Mouse (Mus musculus) heart, postnatal 0 days (tissue): ENCODE measurements around the gene Mroh2a. TPM values are rescaled to one million over a fixed set of nuclear protein-coding genes. Genes with fewer than 3 reads are reported as not detected.

Experiments
- ATAC-seq: fragments of 200-750 bp; cut with Nextera tagmentation; 2 replicates; pipeline ENCODE4 v1.8.0; 2017; ENCODE audit warnings: low read depth, moderate number of reproducible peaks, moderate library complexity; ENCODE audit not compliant: insufficient read depth
- DNase-seq: peaks from one replicate; pipeline ENCODE4 v3.0.0-alpha.2; 2016; ENCODE audit warnings: low spot score
- H3K27ac ChIP-seq: fragments of 300-500 bp; sonication (generic); 2 replicates; pipeline ENCODE4 v1.5.1; 2014; ENCODE audit warnings: low read depth, mild to moderate bottlenecking
- H3K27me3 ChIP-seq: fragments of 300-500 bp; sonication (generic); 2 replicates; pipeline ENCODE4 v1.6.1; 2014; ENCODE audit warnings: low read length, mixed read lengths; ENCODE audit not compliant: control insufficient read depth, insufficient read depth
- H3K36me3 ChIP-seq: fragments of 300-500 bp; sonication (generic); replicated peaks from 2 replicates; pipeline ENCODE4 v1.6.1; 2014; ENCODE audit warnings: low read length, mixed read lengths; ENCODE audit not compliant: control insufficient read depth, insufficient read depth
- H3K4me1 ChIP-seq: fragments of 300-500 bp; sonication (generic); 2 replicates; pipeline ENCODE4 v1.6.1; 2014; ENCODE audit warnings: antibody characterized with exemption; ENCODE audit not compliant: control insufficient read depth, insufficient read depth
- H3K4me2 ChIP-seq: fragments of 300-500 bp; sonication (generic); 2 replicates; pipeline ENCODE4 v1.6.1; 2014; ENCODE audit warnings: low read depth, mild to moderate bottlenecking, low read length, moderate library complexity
- H3K4me3 ChIP-seq: fragments of 300-500 bp; sonication (generic); 2 replicates; pipeline ENCODE4 v1.5.1; 2014; ENCODE audit warnings: low read depth, low read length
- H3K9ac ChIP-seq: fragments of 300-500 bp; sonication (generic); replicated peaks from 2 replicates; pipeline ENCODE4 v1.6.1; 2014; ENCODE audit warnings: low read depth, low read length, mixed read lengths
- H3K9me3 ChIP-seq: fragments of 300-500 bp; sonication (generic); replicated peaks from 2 replicates; pipeline ENCODE4 v1.6.1; 2016; ENCODE audit warnings: low read length; ENCODE audit not compliant: control insufficient read depth
- CTCF ChIP-seq: IDR thresholded peaks from 2 replicates; pipeline ENCODE4 v1.5.1; 2016; ENCODE audit warnings: antibody characterized with exemption, control low read depth, low read depth
- EP300 ChIP-seq: IDR thresholded peaks from 2 replicates; pipeline ENCODE4 v1.6.1; 2016; ENCODE audit warnings: antibody characterized with exemption, low read depth
- WGBS: fragments of 180-500 bp; shearing (Covaris S2); extraction: QIAGEN DNeasy Blood & Tissue Kit; methylation state at CpG from one replicate; pipeline ENCODE4 v1.1.7; 2014; 5-methylcytosine and 5-hydroxymethylcytosine counted together
- polyA plus RNA-seq: library from polyadenylated mRNA; unstranded; fragments of >200 nt; fragmentation: Nextera tagmentation; extraction: Ambion mirVana; gene quantifications from 2 replicates; pipeline ENCODE4 v1.2.1, GENCODE M21; 2015
- total RNA-seq: library from RNA; depleted of rRNA; stranded (reverse); fragments of >200 nt; gene quantifications from 2 replicates; pipeline ENCODE4 v1.2.3, GENCODE M21; 2014; ENCODE audit warnings: low replicate concordance

Mroh2a gene
- total and polyA plus RNA-seq, 2 experiments from 2014 or later: 0.23 TPM; not detected in 1

- TF ChIP-seq EP300 (no peak), CTCF (peak; percentile 47)
- H3K9me3 ChIP-seq: peaks cover 74% of the 10 kb centered on the region
- H3K4me3 ChIP-seq: no peak overlapping the region
- H3K9ac ChIP-seq: no peak overlapping the region
- DNase-seq: no peak
- peak; percentile 10; the same call in 1 of the 2 replicates for ATAC-seq
- H3K27me3 ChIP-seq: no peaks in the 10 kb centered on the region
- no peaks in the 10 kb centered on the region for H3K4me1 ChIP-seq
- no peak overlapping the region for H3K27ac ChIP-seq
- H3K36me3 ChIP-seq: no peaks in the 10 kb centered on the region
- WGBS: 59% methylated on average over 9 of the region's 9 CpGs
- H3K4me2 ChIP-seq: no peak overlapping the region
Measured at GRCm38 (mm10) chr1:88301121-88302014, 74.6 kb downstream of the Mroh2a start.

DNA sequence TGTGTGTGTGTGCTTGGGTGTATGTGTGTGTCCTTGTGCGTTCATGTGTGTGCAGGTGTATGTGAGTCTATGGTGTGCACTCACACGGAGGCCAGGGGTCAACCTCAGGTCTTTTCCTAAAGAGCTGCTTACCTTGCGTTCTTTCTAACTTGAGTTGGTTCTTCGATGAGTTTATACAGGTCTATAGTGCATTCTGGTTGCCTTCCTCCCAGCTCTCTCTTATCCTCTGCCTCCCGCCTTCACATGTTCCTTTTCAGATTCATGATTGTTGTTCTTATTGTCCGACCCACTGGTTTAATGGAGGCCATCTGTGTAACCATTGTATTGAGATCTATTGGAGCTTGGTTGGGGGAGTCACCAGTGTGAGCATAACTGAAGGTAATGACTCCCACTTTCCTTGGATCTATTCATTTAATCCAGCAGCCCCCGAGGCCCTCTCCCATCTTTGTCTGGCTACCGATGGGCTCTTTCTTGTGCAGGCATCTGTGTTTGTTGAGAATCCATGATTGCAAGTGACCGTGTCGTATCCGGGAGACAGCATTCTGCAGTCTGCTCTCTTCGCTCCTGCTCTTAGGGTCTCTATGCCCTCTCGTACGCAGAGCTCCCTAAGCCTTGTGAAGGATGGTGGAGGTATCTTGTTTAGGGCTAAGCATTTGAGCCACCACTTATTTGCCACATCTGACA lies 75.4 kb downstream of the Mroh2a start:
- Histone ChIP-seq H3K27me3 (no peaks in the 10 kb centered on the region), H3K4me1 (no peaks in the 10 kb centered on the region), H3K36me3 (no peaks in the 10 kb centered on the region), H3K4me2 (no peak overlapping the region), H3K4me3 (no peak overlapping the region), H3K27ac (no peak overlapping the region), H3K9ac (no peak overlapping the region), H3K9me3 (peaks cover 80% of the 10 kb centered on the region)
- no peak for ATAC-seq
- DNase-seq: no peak
- TF ChIP-seq CTCF: no peak
- TF ChIP-seq EP300: no peak
- WGBS: 56% methylated on average over 14 of the region's 14 CpGs

GRCm38 (mm10) chr1:88303762-88304161 lies 77.0 kb downstream of the Mroh2a start:
- TF ChIP-seq CTCF (no peak), EP300 (no peak)
- Histone ChIP-seq H3K27ac (no peak overlapping the region), H3K36me3 (no peaks in the 10 kb centered on the region), H3K9ac (no peak overlapping the region), H3K4me1 (no peaks in the 10 kb centered on the region), H3K4me3 (no peak overlapping the region), H3K27me3 (no peaks in the 10 kb centered on the region), H3K4me2 (no peak overlapping the region), H3K9me3 (peaks cover 78% of the 10 kb centered on the region)
- DNase-seq (no peak), ATAC-seq (no peak)
- WGBS: 50% methylated on average over 6 of the region's 6 CpGs

DNA sequence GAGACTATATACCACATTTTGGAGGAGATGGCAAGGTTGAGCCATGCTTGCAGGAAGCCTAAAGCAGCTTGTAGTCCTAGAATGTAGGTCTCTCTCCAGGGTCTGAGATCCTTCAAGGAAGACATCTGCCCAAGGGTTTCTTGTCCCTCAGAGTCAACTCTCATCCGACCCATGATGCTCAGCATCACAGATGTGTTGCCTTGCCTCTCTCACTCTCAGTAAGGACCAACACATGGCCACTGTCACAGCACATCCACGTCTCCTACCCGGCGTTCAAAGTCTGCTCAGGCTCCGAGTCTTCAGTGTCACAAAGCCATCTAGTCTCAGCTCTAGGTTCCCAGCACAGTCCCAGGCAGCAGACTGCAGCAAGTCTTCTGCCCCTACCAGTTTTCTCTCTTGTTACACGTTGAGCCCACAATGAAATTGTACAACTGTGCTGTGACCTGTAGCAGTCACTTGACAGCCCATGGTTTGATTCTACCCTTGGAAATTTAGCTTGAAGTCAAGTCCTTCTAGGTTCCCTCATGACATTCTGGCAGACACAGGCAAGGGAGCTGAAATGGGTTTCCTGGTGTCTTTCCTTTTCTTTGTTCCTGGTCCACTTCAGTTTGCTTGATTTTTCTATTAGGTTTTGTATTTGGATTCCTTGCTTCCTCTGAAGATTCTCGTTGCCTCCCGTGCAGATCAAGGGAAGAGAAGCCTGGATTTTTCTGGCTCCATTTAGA lies 77.6 kb downstream of the Mroh2a start:
- Histone ChIP-seq H3K36me3 (no peaks in the 10 kb centered on the region), H3K27ac (no peak overlapping the region), H3K9me3 (peaks cover 78% of the 10 kb centered on the region), H3K4me2 (no peak overlapping the region), H3K4me3 (no peak overlapping the region), H3K4me1 (no peaks in the 10 kb centered on the region), H3K9ac (no peak overlapping the region), H3K27me3 (no peaks in the 10 kb centered on the region)
- DNase-seq (no peak), ATAC-seq (no peak)
- TF ChIP-seq CTCF (no peak), EP300 (no peak)
- 60% methylated on average over 8 of the region's 8 CpGs for WGBS

- Histone ChIP-seq H3K27me3 (no peaks in the 10 kb centered on the region), H3K27ac (no peak overlapping the region), H3K4me1 (no peaks in the 10 kb centered on the region), H3K9ac (no peak overlapping the region), H3K9me3 (peaks cover 78% of the 10 kb centered on the region), H3K36me3 (no peaks in the 10 kb centered on the region), H3K4me2 (no peak overlapping the region), H3K4me3 (no peak overlapping the region)
- TF ChIP-seq EP300 (no peak), CTCF (no peak)
- DNase-seq (no peak), ATAC-seq (no peak)
- WGBS: 32% methylated on average over 6 of the region's 6 CpGs
Measured at GRCm38 (mm10) chr1:88305018-88305795, 78.4 kb downstream of the Mroh2a start.
